Mouse (Mus musculus) lung, postnatal 36 days (tissue): ENCODE results near the gene Mfap3l.
"Not testable (repeated sequence)": the region's sequence is repeated elsewhere in the genome, so short reads cannot be mapped to it uniquely, and the experiment has no call there.

Experiments
- DNase-seq: peaks from one replicate; pipeline ENCODE4 v3.0.0; 2022; ENCODE audit warnings: mixed read lengths

Mfap3l gene

DNA sequence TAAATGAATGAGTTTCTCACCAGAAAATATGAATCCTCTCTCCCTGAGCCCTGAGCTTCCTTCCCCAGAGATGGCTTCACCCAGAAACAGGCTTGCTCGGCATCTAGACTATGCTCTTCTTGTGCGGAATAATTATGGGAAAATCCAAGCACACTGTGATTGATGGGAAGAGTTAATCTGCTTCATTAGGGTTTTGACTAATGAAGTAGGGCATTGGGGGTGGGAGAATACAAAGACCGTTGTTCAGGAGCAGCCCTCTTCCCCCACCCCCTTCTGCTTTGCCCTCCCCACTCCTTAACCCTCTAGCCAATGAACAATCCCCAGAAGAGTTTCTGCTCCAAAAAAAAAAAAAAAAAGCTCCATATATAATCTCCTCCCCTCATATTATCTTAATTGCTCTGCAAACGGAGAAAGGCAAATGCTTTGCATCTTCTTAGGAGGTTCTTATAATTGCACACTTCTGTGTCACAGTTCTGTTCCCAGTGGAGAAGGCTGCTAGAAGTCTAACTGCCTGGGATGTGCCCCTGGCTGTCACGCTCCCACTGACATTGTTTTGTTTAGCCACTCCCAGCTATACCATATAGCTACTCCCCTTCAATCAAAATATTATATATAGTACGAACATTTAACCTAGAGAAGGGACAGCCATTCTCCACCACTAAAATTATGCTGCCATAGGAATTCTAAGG lies 24.9 kb downstream of the Mfap3l start:
- no peak for DNase-seq

DNA sequence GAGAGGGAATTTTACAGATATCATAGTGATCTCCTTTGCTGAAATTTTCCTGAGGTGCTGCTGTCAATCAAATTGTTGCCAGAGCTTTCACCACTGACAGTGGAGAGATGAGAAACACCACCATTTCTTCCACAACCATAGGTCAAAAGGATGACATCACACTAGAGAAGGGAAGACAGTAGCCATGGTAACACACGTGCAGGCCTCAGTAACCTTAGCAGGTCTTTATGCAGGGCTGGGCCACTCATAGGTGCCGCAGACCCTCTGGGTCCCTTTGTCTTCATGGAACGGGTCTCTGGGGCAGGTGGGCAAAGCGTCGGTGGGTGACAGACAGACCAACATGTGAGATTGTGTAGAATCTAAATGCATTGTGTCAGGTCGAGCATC lies 25.5 kb downstream of the Mfap3l start:
- DNase-seq = no peak

DNA sequence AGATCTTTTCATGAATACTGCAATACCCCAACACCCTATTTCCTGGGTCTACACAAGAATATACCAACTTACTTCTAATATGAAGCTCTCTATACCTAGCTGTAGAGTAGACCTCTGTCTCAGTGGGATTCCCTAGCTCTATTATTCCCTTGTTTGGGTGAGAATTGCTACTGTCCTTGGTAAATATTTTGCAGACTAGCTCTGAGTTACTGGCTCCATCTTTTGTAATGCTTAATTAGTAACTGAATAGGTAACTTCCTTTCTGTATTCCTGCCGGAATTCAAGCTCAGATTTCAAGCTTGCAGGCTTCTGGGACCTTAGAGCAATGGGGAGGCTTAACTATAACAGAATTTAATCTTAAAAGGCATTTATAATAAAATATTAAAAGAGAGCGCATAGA lies 26.1 kb downstream of the Mfap3l start:
- not testable (repeated sequence) for DNase-seq

DNA sequence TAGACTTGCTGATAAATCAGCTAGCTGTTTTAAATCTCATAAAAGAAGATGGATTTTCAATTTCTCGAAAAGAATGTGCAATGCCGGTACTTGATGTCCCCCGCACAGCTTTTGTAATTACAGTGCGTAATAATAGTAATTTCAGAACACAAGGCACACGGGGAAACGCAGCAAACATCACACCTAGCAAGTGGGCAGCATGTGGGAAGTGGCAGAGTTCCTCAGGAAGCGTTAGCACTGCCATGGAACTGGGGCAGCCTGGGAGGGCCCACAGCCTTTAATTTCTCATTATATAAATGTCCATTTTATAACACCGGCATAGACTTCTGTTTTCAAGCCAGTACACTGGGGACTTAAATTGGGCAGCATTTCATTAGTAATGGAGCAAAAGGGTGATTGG lies 27.1 kb downstream of the Mfap3l start:
- no peak for DNase-seq

DNA sequence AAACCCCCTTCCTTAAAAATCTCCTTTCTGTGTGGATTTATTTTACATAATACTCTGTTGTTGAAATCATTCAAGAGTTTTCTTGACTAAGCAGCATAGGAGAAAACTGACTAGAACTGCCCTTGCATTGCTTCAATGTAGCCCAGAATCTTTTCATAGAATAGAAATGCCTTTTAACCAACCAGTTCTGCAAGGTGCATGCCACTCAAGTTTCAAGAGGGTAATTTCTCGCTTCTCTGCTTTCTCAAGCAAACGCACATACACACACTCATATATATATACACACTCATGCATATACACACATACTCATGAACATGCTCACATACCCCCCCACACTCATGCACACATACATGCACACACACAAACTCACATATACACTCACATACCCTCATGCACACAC lies 28.6 kb downstream of the Mfap3l start:
- peak; percentile 43 for DNase-seq

DNA sequence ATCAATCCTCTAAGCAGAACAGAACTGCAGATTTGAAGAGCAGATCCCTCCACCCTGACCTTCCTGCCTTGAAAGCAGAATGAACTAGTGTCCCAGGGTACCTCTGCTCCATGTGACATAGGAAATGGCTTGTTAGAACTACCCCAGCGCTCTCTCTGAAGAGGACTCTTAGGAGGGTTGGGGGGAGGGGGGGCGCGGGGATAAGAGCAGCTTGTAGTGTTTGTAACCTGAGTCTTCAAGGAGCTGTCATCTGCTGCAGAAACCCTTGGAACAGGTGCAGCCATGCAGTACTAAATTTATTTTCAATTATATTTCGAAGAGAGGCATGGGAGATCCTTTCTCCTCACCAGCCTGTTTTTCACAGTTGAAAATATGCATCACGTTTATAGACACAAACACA lies 30.9 kb downstream of the Mfap3l start:
- no peak for DNase-seq

DNA sequence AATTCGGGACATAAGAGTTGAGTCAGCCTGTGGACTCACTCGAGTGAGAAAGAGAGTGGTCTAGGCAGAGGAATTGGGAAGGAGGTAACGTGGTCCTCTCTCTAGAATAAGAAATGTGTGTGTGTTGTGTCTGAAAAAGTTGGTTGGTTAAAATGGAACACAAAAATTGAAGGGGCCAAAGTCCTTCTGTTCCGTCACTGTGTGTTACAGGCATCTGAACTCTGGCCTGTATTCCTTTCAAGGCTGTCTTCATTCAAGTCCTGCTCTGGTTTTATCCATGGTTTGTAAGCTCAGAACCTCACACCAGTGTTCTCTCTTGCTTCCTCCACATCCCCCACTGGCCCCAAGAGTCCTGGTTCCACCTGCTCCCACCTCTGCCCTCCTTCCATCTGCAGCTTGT lies 33.2 kb downstream of the Mfap3l start:
- no peak for DNase-seq

DNA sequence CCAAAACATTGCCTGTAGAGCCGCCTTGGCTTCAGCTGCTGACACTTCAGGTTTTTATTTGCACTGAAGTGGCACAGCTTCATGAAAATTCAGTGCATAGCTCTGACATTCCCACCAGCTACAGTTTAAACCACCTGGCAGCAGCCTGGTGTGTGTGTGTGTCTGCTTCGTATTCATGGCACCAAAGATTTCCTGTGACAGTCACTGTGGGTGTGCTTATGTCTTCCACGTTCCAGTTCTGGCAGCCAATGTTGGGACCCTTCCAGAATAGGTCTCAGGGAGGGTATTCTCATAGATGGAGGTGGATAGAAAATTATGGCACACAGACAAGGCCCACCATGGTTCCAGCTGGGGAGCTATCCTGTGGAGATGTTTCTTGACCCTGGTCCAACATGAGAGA lies 34.2 kb downstream of the Mfap3l start:
- DNase-seq = no peak

DNA sequence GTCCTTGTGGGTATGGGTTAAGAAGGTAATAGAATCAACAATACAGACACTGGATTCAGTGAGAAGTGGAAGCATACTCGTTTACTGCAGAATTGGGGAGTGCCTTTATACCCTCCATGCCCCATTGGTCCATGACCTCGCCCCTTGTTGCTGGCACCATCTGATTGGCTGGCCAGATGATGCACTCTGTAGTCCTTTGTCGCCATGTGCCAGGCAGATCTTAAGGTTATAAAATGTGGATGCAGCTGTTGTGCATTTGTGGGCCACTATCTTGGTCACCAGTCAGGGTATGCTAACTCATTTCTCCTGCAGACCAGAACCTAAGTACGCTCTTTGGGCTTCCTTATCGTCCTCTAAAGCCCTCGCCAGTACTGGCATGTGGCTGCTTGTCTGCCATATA lies 46.0 kb downstream of the Mfap3l start:
- no peak for DNase-seq

DNA sequence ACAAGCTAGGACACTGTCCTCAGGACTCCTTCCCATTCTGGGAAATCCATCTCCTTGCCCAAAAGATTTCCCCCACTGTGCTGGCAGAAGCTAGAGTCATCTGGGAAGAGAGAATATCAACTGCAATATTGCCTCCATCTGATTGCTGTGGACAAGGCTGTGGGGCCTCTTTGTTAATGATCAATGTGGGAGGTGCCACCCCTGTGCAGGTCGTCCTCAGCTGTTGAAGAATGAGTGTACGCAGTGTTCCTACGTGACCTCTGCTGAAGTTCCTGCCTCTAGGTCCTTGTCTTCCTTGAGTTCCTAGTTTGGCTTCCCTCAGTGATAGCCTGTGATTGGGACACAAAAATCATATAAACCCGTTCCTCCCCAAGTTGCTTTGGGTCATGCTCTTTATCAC lies 49.2 kb downstream of the Mfap3l start:
- DNase-seq = no peak

DNA sequence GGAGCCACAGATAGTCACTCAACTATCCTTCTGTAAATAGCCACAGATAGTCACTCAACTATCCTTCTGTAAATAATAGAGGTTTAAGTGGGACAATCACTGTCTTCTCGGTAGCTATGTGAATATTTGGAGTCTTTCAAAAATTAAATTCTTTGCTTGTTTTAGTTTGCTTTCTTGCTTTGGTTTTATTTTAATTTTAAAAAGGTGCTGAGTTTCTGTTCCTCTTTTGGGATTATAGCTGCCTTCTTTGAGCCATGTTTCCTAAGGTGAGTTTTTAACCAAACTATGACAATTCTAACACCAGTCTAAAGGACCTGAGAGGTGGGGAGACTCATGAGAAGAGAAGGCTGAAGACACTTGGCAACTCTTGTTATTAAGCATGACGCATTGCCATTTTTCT lies 49.7 kb downstream of the Mfap3l start:
- no peak for DNase-seq

DNA sequence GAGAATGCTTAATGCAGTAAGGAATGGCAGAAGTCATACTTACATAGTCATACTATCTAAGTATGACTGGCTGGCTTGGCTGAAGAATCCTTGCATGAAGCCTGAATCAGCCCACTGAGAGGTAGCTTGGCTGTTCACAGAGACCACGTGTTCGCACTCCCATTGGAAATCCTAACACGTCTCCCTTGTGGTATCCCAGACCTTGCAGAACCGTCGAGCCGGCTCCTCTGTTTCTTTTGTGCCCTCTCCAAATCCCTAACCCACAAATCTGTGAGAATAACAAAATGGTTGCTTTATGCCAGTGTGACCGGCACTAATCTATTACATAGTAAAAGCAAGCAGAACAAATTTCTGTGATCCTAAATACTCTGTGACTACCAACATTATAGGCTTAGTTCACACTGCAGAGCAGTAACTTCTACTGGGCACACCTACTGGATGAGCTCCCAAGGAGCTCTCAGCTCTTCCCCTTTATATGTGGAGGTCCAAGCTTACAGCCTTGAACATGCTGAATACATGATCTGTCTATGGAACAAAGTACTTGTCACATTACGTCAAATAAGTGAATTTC lies 79.0 kb downstream of the Mfap3l start:
- DNase-seq = no peak

DNA sequence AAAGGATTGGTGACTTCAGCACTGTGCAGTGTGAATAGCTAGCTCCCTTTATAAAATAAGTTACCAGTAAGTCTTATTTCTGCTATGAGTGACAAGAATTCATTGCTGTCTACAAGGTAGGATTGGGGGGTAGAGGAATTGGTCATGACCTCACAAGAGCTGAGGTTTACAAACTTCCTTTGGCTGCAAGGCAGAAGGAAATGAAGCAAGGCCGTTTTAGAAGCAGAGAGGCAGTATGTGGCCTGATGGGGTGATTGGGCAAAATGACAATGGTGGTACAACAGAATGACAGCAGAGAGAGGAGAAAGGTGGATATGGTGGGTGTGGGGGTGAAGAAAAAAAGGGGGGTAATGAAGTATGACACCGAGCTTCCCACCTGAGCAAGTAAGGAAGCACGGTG lies 82.1 kb downstream of the Mfap3l start:
- DNase-seq = no peak

DNA sequence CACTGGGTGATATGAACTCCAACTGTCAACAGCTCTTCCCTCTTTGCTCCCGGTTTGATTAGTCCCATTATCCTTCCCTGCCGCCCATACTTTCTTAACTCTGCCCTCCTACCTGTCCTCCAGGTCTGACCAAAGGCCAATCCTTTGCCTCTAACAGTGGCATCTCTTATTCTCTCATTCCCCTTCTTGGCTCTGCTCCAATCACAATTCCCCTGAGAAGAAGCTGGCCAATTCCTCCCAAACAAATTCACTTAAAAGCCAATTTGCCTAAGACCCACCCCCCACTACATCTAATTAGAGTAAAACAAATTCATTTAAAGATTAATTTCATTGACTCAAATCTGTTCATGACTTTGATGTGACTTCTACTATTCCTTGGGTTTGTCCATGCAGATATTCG lies 86.1 kb downstream of the Mfap3l start:
- DNase-seq = no peak
